Mouse (Mus musculus): ENCODE measurements at regions not wholly inside any gene's neighbourhood (a gene's known extent, or its start where the extent isn't known, plus 50 kb on each side); places are given as distances from the start of the nearest gene placed in this dataset.
A peak's percentile ranks its signal among the peaks of the same experiment; 100 is the strongest.

DNA sequence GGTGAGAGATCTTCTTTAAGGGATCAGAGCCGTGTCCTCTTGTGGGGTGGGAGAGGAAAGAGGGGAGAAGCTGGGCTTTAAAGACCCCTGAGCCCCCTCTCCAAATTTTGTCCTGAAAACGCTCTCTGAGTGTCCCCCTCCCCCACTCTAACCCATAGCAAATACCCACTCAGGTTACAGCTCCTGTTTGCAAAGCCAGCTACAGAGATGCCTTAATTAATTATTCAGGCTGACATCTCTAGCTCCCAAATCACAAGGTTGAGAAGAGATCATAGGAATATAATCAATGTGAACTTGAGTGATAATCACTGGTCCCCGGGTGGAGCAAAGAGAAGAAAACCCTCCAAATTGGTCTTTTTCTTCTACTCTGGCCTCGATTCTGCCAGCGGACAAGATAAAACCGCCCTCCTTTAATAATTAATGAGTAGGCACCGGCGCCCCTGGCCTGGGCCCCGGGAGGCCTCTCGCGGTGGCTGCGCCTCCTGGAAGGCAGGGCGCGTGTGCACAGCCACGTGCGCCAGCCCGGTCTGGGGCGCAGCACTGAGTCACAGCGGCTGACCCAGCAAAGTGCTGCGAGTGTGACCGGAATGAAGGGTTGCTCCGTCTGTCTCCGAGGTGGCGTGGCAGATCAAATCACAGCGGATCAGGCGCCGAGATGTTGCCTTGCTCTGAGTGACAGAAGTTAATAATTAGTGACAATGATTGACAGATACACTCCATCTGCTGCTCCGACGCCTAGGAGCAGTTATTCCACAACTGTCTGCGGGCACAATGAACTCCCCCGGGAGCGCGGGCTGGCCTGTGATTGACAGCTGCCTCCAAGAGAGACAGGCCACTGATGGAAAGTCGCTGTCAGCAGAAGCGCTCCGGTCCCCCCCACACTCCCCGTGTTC lies 72.7 kb upstream of the 4930535I16Rik start:
- Histone ChIP-seq H3K36me3 (no peaks in the 10 kb centered on the region), H3K27me3 (peaks cover 83% of the 10 kb centered on the region), H3K4me2 (peak overlapping the region; percentile 64), H3K4me3 (replicated peaks) (peak overlapping the region; percentile 24), H3K9ac (peak overlapping the region; percentile 21; the same call in 1 of the 2 replicates), H3K27ac (0 out of 2 replicates have a peak overlapping the region, but pooled peaks have one; percentile 0), H3K4me1 (peaks cover 21% of the 10 kb centered on the region), H3K9me3 (replicated peaks) (no peaks in the 10 kb centered on the region)
- whole genome bisulfite sequencing, result 2% methylated on average over 37 of the region's 37 CpGs
- peak; percentile 95 for ATAC-seq (replicated peaks; ENCODE audit: low FRiP score)
